Mouse (Mus musculus) hindbrain, embryonic 13.5 days (tissue): ENCODE measurements around the gene Krtap1-3. TPM values are rescaled to one million over a fixed set of nuclear protein-coding genes. Genes with fewer than 3 reads are reported as not detected.

Source experiments
- ATAC-seq: fragments of 200-750 bp; cut with Nextera tagmentation; 2 replicates; pipeline ENCODE4 v1.8.0; 2017; ENCODE audit warnings: moderate TSS enrichment; ENCODE audit not compliant: low FRiP score
- H3K27ac ChIP-seq: fragments of 300-500 bp; sonication (generic); 2 replicates; pipeline ENCODE4 v1.5.1; 2015; ENCODE audit warnings: inconsistent platforms, mild to moderate bottlenecking, moderate library complexity
- H3K27me3 ChIP-seq: fragments of 300-500 bp; sonication (generic); 2 replicates; pipeline ENCODE4 v1.6.1; 2015; ENCODE audit warnings: mild to moderate bottlenecking, inconsistent platforms
- H3K36me3 ChIP-seq: fragments of 300-500 bp; sonication (generic); 2 replicates; pipeline ENCODE4 v1.6.1; 2015; ENCODE audit warnings: mild to moderate bottlenecking, inconsistent platforms
- H3K4me1 ChIP-seq: fragments of 300-500 bp; sonication (generic); replicated peaks from 2 replicates; pipeline ENCODE4 v1.6.1; 2015; ENCODE audit warnings: inconsistent platforms
- H3K4me2 ChIP-seq: fragments of 300-500 bp; sonication (generic); 2 replicates; pipeline ENCODE4 v1.6.1; 2015; ENCODE audit warnings: inconsistent platforms, mild to moderate bottlenecking, moderate library complexity
- H3K4me3 ChIP-seq: fragments of 300-500 bp; sonication (generic); 2 replicates; pipeline ENCODE4 v1.5.1; 2015; ENCODE audit warnings: mild to moderate bottlenecking, inconsistent platforms
- H3K9ac ChIP-seq: fragments of 300-500 bp; sonication (generic); 2 replicates; pipeline ENCODE4 v1.6.1; 2015; ENCODE audit warnings: mild to moderate bottlenecking, inconsistent platforms
- H3K9me3 ChIP-seq: fragments of 300-500 bp; sonication (generic); 2 replicates; pipeline ENCODE4 v1.6.1; 2016; ENCODE audit warnings: inconsistent platforms
- WGBS: fragments of 180-500 bp; shearing (Covaris S2); methylation state at CpG from one replicate; pipeline ENCODE4 v1.1.7; 2015; 5-methylcytosine and 5-hydroxymethylcytosine counted together
- polyA plus RNA-seq: library from polyadenylated mRNA; unstranded; fragments of >200 nt; fragmentation: Nextera tagmentation; extraction: Ambion mirVana; gene quantifications from 2 replicates; pipeline ENCODE4 v1.2.1, GENCODE M21; 2015

Gene Krtap1-3
- polyA plus RNA-seq, 1 experiment from 2014 or later: not detected

DNA sequence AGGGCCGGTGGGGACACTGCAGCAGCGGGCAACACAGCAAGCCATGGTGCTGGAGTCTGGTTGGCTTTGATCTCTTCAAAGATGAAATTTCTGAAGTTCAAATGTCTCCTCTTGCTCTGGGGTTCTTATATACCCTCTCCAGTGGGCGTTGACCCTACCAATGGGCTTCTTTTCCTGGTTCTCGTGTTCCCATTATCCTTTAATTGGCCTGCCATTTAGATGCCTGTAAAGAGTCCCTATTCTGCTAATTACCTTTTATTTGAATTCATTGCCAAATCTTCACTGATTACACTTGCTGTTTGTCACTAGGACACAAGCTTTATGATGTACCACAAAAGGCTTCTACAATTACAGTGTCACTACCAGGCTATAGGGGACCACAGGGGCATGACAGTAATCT is 40.4 kb downstream of the Krtap1-3 start, which contains the start of gene Krtap3-3:
Krtap3-3 (minus strand) TSS at position 101 of the 400 bp plus-strand sequence.
- no peaks in the 10 kb centered on the region for H3K4me1 ChIP-seq
- no peak within 1 kb of the TSS for H3K9ac ChIP-seq
- no peaks in the 10 kb centered on the region for H3K27me3 ChIP-seq
- ATAC-seq: no peak
- no peaks in the 10 kb centered on the region for H3K9me3 ChIP-seq
- WGBS: 71% methylated on average over 4 of the region's 4 CpGs
- H3K27ac ChIP-seq: no peak within 1 kb of the TSS
- no peaks in the 10 kb centered on the region for H3K36me3 ChIP-seq
- H3K4me2 ChIP-seq: no peak within 1 kb of the TSS
- no peak within 1 kb of the TSS for H3K4me3 ChIP-seq

- H3K4me1 ChIP-seq: no peaks in the 10 kb centered on the region
- no peaks in the 10 kb centered on the region for H3K36me3 ChIP-seq
- no peaks in the 10 kb centered on the region for H3K9me3 ChIP-seq
- no peak overlapping the region for H3K4me2 ChIP-seq
- ATAC-seq: no peak
- H3K27me3 ChIP-seq: no peaks in the 10 kb centered on the region
- no peak overlapping the region for H3K9ac ChIP-seq
- H3K4me3 ChIP-seq: no peak overlapping the region
- H3K27ac ChIP-seq: no peak overlapping the region
These were observed 43.2 kb downstream of the Krtap1-3 start for GRCm38 (mm10) chr11:99547892-99548291.

Other genes starting within 250 kb of the Krtap1-3 start
- not detected in 2 replicates for gene Krt27, start 240.2 kb downstream of the Krtap1-3 start, polyA plus RNA-seq
- gene Krt28, start 216.4 kb downstream of the Krtap1-3 start, polyA plus RNA-seq: 0.43 and 0.47 TPM in 2 replicates
- 32.7 and 41.6 TPM in 2 replicates for gene Krt10, start 202.0 kb downstream of the Krtap1-3 start, polyA plus RNA-seq
- gene Krt12, start 169.1 kb downstream of the Krtap1-3 start, polyA plus RNA-seq: 0.13 TPM in 1 of 2 replicates, not detected in the other
- 0.17 and 0.22 TPM in 2 replicates for gene Krt20, start 153.2 kb downstream of the Krtap1-3 start, polyA plus RNA-seq
- gene Krt23, start 98.2 kb downstream of the Krtap1-3 start, polyA plus RNA-seq: 0.10 and 0.17 TPM in 2 replicates
- gene Krt39, start 70.0 kb downstream of the Krtap1-3 start, polyA plus RNA-seq: not detected in 2 replicates
- not detected in 2 replicates for gene Krt40, start 48.2 kb downstream of the Krtap1-3 start, polyA plus RNA-seq
- gene Krtap3-3, start 40.5 kb downstream of the Krtap1-3 start, polyA plus RNA-seq: not detected in 2 replicates
- gene Krtap3-2, start 34.5 kb downstream of the Krtap1-3 start, polyA plus RNA-seq: not detected in 2 replicates
- gene Gm11939, start 31.9 kb downstream of the Krtap1-3 start, polyA plus RNA-seq: not detected in 2 replicates
- not detected in 2 replicates for gene Krtap3-1, start 24.7 kb downstream of the Krtap1-3 start, polyA plus RNA-seq
- gene Krtap1-5, start 10.3 kb downstream of the Krtap1-3 start, polyA plus RNA-seq: not detected in 2 replicates
- not detected in 2 replicates for gene Krtap1-4, start 7.7 kb downstream of the Krtap1-3 start, polyA plus RNA-seq
- gene Krtap9-3, start 6.8 kb upstream of the Krtap1-3 start, polyA plus RNA-seq: not detected in 2 replicates
- not detected in 2 replicates for gene Gm11938, start 12.0 kb upstream of the Krtap1-3 start, polyA plus RNA-seq
- gene Gm11937, start 18.9 kb upstream of the Krtap1-3 start, polyA plus RNA-seq: not detected in 2 replicates
- not detected in 2 replicates for gene Krtap2-4, start 23.5 kb upstream of the Krtap1-3 start, polyA plus RNA-seq
- gene Gm11562, start 29.1 kb upstream of the Krtap1-3 start, polyA plus RNA-seq: not detected in 2 replicates
- gene Krtap4-1, start 36.9 kb upstream of the Krtap1-3 start, polyA plus RNA-seq: not detected in 2 replicates
- not detected in 2 replicates for gene Krtap4-2, start 43.7 kb upstream of the Krtap1-3 start, polyA plus RNA-seq
- not detected in 2 replicates for gene Krtap4-7, start 52.8 kb upstream of the Krtap1-3 start, polyA plus RNA-seq
- gene Gm11555, start 58.9 kb upstream of the Krtap1-3 start, polyA plus RNA-seq: not detected in 2 replicates
- not detected in 2 replicates for gene Gm11563, start 67.6 kb upstream of the Krtap1-3 start, polyA plus RNA-seq
- not detected in 2 replicates for gene Krtap4-6, start 74.6 kb upstream of the Krtap1-3 start, polyA plus RNA-seq
- gene Gm14190, start 99.4 kb upstream of the Krtap1-3 start, polyA plus RNA-seq: not detected in 2 replicates
- gene Gm14180, start 143.0 kb upstream of the Krtap1-3 start, polyA plus RNA-seq: not detected in 2 replicates
- not detected in 2 replicates for gene Gm11595, start 181.6 kb upstream of the Krtap1-3 start, polyA plus RNA-seq
- gene Krtap4-8, start 189.4 kb upstream of the Krtap1-3 start, polyA plus RNA-seq: not detected in 2 replicates
- not detected in 2 replicates for gene Krtap4-9, start 193.9 kb upstream of the Krtap1-3 start, polyA plus RNA-seq
- not detected in 2 replicates for gene Gm11596, start 202.1 kb upstream of the Krtap1-3 start, polyA plus RNA-seq
- gene Gm11569, start 207.6 kb upstream of the Krtap1-3 start, polyA plus RNA-seq: not detected in 2 replicates
- not detected in 2 replicates for gene Gm11554, start 213.1 kb upstream of the Krtap1-3 start, polyA plus RNA-seq
- not detected in 2 replicates for gene Krtap4-13, start 218.6 kb upstream of the Krtap1-3 start, polyA plus RNA-seq
- gene Gm11564, start 224.3 kb upstream of the Krtap1-3 start, polyA plus RNA-seq: not detected in 2 replicates
- not detected in 2 replicates for gene 2300003K06Rik, start 246.7 kb upstream of the Krtap1-3 start, polyA plus RNA-seq